Mouse (Mus musculus): ENCODE results near the gene Ppp1r3c. TPM values are rescaled to one million over a fixed set of nuclear protein-coding genes. Genes with fewer than 3 reads are reported as not detected.

Ppp1r3c gene
- not detected for total RNA-seq (2023)

GRCm38 (mm10) chr19:36736537-36736936 is at the start of gene Ppp1r3c:
Gene Ppp1r3c, minus strand, starts transcription at chr19:36736653.

Other genes with a start within 250 kb of the Ppp1r3c start
- gene Hectd2, start 182.0 kb downstream of the Ppp1r3c start, total RNA-seq (2023), result under 1 TPM; 0.20 to 0.40 TPM
- 10 to 100 TPM; 70.6 to 78.0 TPM for gene Tnks2, start 97.6 kb upstream of the Ppp1r3c start, total RNA-seq (2023)
- under 1 TPM; 0.20 to 0.62 TPM for gene Fgfbp3, start 183.0 kb upstream of the Ppp1r3c start, total RNA-seq (2023)
- 10 to 100 TPM; 25.0 to 26.8 TPM for gene Btaf1, start 189.4 kb upstream of the Ppp1r3c start, total RNA-seq (2023)

Data from neutrophil, adult 59 days (primary cell).